Mouse (Mus musculus): ENCODE measurements at regions not wholly inside any gene's neighbourhood (a gene's known extent, or its start where the extent isn't known, plus 50 kb on each side); places are given as distances from the start of the nearest gene placed in this dataset.

DNA sequence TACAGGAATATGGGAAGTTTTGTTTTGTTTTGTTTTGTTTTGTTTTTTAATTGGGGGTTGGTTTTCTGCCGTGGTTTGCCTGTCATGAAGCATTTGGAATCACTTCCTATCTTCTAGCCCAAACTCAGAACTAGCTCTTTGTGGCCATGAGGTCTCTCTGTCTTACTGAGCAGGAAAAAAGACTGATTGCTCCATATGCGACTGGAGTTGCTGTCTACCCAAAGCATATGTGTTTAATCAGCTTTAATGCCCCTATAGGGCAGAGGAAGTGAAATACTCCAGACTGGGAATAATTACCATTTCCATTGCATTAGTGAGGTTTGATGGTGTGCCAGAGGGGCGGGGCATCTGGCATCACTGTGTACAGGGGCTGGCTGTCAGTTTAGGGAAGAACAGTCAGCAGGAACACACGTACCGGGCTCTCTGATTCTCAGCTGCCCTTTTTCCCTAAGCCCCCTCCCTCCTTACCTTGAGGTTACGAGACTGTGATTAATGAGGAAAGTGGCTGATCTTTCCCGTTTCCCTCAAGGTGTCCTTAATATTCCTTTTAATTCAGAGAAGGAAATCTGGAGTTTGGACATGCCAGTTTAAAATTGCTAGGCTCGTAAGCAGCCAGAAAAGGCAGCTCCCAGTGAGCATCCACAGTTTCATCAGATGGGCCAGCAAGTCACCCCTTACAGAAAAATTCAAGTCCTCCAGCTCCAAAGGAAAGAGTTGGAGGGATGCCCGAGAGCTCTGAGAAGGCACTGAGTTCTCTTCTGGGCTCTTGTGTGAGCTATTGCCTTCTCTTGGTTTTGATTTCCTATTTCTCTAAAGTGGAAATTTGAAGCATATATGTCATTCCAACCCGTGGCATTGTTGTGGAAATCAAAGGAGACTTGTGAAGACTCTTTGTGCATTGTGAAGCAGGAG lies 2482.1 kb upstream of the 5930422O12Rik start:
- no peak for DNase-seq (ENCODE audit: low spot score)

DNA sequence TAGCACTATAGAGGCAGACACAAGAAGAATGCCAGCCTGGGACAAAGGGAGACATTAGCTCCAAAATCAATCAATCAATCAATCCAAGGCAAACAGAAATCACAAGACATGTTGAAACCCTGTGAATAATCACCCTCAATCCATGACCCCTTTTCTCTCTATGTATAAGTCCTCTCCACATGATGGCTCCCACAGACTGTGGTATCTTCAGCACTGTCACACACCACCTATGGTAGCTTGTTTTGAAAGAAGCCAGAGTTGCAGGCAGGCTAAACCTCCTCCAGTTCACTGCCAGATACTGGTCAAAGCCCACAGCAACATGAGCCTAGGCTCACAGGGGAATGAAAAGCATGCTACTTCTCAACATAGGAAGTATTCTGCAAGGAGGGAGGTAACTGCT lies 2475.7 kb upstream of the 5930422O12Rik start:
- DNase-seq (ENCODE audit: low spot score), result no peak

DNA sequence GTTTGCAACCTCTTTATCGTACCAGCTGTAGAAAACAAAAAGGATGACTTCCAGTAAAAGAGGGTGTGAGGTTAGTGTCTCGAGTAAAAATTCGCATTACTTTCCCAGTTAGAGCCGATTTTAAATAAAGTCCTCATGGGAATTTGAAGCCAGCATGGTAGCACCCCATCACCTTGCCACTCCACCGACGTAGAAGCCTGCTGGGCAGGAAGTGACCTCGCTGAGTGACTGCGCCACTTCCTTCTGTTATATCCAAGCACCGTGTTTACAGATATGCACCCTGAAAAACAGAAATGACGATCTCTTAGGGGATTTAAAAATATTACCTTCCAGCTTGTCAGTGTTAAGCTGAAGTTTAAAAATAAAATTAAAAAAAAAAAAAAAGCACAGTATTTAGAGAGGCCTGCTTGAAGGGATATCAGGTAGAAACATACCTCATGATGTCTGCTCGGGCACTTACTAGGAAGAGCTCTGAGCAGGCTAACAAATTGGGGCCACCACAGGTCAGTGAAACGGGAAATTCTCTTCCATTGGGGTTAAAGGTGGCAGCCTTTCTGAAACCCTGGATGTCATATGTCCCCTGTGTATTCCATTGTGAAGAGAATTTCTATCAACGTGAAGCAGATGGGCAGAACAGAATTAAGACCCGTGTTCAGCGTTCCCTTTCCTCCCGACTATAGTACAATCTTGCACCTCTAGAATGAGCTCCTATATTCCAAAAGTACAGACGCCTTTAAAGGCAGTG lies 2468.9 kb upstream of the 5930422O12Rik start:
- DNase-seq (ENCODE audit: low spot score), result no peak

DNA sequence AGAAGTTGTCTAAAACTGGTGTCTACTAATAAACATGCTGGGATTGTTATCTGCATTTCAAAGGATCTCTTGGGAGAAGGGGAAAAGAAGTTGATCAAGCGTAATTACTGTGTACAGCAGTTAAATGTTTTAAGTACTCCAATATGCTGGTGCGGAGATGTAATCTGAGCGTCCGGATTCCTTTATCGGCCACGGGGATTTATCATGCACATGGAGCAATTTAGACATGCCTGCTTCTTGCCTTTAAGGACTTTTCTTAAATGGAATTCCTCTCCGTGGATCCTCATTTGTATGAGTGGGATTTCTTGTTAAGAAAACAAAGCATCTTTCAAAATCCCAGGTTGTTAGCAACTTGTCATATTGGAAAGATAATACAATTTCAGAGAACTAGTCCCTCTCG lies 2468.0 kb upstream of the 5930422O12Rik start:
- no peak for DNase-seq (ENCODE audit: low spot score)

DNA sequence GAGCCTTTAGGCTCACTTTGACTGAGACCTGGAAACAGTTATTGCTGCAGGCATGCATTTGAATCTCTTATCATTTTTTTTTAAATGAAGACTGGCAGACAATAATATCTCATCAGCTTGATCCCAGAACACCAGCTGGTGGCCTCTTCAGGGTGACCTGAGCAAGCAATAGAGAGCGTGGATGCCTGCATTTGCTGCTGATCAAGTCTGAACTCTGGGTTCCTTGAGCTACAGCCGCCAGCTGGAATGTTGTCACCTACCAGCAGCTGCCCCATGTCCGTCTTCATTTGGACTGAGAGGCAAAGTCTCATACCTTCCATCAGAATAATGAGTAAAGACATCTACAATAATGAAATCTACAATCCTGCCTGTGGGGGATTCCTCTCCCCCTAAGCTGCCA lies 2466.3 kb upstream of the 5930422O12Rik start:
- DNase-seq (ENCODE audit: low spot score), result no peak

DNA sequence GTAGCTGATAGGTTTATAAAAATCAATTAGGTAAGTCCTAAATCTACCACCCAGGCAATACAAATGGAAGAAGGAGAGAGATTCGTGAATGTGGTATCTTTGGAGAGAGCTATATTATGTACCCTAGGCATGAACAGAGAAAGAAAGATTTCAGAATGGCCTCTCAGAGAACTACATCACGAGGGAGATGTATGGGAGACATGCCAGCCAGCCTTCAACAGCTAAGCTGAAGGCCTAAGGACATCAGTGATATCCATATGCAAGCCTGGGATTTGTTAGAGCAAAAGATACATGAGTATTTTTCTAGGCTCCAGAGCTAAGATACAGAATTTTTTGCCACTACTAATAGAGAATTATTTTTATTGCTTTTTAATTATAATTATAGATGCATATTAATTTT lies 2445.7 kb upstream of the 5930422O12Rik start:
- DNase-seq (ENCODE audit: low spot score), result no peak

DNA sequence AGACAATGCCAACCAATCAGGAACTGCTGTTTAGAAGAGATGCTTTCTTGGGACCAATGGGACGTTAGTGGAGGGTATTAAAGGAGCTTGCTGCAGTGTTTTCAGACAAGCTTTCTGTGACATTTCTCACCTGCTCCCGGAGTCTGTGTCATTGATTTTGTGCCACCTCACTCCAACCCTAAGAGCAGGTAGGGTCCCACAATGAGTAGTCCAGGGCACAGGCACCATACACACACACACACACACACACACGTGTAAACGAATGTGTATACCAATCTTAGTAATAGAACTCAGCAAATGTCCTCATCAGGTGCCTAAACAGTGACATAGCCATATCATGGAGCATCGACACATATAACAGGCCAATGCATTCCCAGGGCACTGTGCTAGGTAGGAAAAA lies 2440.5 kb upstream of the 5930422O12Rik start:
- no peak for DNase-seq (ENCODE audit: low spot score)

DNA sequence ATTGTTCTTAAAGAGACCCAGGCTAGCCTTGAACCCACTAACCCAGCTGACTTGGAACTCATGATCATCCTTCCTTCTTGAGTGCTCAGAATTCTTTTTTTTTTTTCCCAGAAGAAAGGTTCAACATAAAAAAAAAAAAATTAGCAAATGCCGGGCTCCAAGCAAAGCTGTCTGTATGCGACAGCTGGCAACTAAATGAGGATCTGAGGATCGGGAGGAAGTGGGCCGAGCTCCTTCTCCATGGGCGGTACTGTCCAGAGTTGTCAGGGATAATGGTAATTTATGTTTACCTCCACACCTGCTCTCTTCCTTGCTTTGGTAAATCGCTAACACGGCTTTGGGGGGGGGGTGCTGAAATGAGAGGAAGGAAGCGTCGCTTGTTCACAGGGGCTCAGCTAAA lies 2429.9 kb upstream of the 5930422O12Rik start:
- DNase-seq (ENCODE audit: low spot score), result no peak

DNA sequence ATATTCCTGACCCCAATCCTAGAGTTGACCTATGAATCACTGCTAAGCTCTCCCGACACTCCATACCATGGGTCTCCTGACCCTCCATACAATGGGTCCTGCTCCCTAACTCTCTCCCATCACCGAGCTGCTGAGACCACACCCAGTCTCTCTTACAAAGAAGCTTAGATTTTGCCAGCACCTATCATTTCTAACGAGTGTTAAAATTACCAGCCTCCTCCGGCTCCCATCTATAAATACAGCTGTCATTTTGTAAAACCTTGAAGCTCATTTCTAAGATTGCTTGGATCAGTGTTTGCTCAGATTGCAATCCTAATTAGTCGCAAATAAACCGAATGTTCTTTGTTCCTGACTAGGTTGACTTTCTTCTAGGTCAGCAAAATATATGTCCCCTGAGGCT lies 2428.4 kb upstream of the 5930422O12Rik start:
- DNase-seq (ENCODE audit: low spot score), result no peak

DNA sequence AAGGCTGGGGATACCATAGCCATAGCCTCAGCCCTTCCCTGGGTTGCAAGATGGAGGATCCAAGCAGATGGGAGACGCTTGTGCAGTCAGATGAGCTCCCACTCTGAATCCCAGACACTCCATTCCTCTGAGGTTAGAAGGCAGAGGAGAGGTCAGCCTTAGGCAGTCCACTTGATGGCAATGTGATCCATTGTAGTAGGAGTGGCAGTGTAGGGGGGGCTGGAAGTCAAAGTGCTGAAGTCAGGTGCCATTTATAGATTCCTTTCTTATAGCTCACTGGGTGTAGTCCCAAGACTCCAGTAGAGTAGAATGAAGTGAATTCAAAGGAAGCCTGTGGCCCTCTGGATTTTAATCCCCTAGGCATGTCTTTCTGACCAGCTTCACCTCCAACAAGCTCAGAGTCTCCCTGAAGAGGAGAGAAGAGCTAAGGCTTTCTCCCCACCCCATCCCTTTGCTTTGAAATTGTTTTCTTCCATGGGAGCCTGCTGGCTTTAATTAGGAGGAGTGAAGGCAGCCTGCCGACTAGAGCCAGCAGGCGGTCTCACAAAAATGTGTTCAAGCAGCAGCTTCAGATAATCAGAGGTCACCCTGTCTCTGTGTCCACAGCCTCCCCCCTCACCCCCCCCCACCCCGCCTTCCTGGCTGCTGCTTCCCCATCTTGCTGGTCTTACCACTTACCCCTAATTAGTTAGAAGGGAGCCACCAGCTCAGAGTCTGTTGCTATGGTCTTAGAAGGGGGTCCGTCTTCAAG lies 2426.4 kb upstream of the 5930422O12Rik start:
- no peak for DNase-seq (ENCODE audit: low spot score)

DNA sequence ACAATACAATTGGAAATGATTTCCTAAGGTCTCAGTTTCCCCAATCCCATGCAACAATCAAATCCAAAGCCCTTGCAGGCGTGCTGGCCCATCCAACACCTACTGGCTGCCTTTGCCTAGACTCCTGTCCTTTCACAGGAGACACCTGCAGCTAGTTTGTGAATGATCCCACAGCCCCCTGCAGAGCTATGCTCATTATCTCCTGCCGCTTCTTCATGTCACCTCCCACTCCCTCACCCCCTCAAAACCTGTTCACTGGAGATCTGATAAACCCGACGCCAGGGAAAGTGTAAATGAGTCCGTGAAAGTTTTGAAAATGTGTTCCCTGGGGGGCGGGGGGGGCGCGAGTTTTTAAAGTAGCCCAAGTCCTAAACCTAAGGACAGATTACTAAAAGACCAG lies 2420.2 kb upstream of the 5930422O12Rik start:
- no peak for DNase-seq (ENCODE audit: low spot score)

DNA sequence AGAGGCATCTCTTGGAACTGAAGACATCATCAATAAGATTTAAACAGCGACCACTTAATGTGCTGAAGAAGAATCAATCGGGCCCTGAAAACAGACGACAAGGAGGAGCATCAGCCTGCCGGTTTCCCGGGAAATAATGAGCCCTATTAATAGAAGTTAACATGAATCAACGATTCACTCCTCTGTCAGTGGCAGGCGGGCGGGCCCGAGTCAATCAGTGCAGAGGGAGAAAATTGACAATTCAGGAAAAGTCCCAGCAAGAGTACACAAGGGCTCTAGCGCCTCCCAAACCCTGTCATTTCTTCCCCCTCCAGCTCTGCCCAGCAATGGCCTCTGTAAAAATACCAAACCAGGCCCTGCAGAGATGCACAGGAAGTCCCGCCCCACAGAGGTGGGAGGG lies 2416.4 kb upstream of the 5930422O12Rik start:
- DNase-seq (ENCODE audit: low spot score), result no peak

DNA sequence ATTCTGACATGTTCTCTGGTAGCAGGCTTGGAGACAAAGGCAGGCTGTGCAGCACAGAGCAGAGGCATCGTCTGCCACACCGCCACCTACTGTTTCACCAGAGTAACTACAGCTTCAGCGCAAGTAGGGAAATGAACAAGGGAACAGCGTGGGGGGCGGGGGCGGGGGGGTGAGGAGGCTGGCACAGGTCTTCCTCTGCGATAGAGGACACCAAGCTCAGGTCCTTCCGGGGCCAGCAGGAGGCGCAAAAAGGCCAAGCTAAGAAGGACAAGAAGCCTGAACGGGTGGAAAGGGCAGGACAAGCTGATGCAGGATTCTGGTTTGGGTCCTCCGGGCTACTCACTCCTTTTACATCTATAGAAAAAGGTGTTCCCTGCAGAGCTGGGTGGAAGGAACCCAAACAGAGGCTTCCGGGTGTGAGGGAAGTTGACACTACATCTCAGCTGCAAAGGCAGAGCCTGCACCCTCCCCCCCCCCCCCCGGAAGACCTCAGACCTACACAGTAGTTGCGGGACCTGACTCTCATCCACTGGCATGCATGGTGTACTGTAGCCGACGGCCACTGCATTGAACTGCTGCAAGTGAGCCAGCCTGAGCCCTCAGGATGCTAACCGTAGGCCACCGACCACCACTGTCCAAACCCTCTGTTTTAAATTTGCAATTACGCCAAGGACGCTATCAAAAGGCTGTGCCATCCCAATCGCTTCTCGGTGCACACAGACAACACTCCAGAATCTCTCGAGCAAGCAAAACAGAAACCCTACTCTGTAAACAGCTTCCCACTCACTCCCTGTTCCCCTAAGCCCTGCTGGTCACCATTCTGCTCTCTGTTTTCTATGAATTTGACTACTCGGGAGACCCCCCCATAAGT lies 2396.6 kb upstream of the 5930422O12Rik start:
- peak; percentile 65 for DNase-seq (ENCODE audit: low spot score)

DNA sequence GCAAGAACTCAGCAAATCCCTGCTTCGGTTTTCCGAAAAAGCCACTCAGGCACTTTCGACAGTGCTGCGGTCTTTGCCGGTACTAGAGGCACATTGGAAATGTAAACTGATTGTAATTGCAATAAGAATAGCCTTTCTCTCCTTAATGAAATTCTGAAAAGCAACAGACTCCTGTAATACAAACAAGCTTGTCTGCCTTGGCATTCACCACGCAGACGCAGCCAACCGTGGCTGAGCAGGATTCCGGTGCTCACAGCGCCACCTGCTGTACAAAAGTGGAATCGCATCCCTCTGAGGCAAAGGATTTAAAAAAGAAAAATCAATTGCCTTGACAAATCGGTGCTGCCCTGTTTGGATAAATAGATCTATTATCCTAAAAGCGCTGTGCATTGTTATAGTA lies 2395.2 kb upstream of the 5930422O12Rik start:
- DNase-seq (ENCODE audit: low spot score), result peak; percentile 81

DNA sequence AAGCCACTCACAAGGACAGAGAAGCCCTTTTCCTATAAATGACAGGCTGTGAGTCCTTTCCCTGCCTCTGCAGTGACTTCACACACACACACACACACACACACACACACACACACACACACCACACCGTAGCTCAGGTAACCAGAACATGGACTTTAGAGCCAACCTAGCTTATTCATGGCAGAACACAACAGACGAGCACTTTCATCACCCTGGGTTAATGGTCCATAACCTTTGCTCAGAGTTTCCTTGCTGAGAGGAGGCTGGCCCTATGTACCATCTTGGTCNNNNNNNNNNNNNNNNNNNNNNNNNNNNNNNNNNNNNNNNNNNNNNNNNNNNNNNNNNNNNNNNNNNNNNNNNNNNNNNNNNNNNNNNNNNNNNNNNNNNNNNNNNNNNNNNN lies 2391.6 kb upstream of the 5930422O12Rik start:
- no peak for DNase-seq (ENCODE audit: low spot score)

Data from thymus, postnatal 0 days (tissue).